Mouse (Mus musculus) midbrain, embryonic 12.5 days (tissue): Measurements from ENCODE around the gene Ghr. TPM values are rescaled to one million over a fixed set of nuclear protein-coding genes. Genes with fewer than 3 reads are reported as not detected.
A peak's percentile ranks its signal among the peaks of the same experiment; 100 is the strongest.

ENCODE experiments used
- ATAC-seq: fragments of 200-750 bp; cut with Nextera tagmentation; 2 replicates; pipeline ENCODE4 v1.8.0; 2017; ENCODE audit warnings: low read depth, moderate TSS enrichment, moderate library complexity; ENCODE audit not compliant: low FRiP score
- H3K27ac ChIP-seq: fragments of 300-500 bp; sonication (generic); replicated peaks from 2 replicates; pipeline ENCODE4 v1.5.1; 2016; ENCODE audit warnings: mild to moderate bottlenecking
- H3K27me3 ChIP-seq: fragments of 300-500 bp; sonication (generic); 2 replicates; pipeline ENCODE4 v1.6.1; 2016; ENCODE audit warnings: mild to moderate bottlenecking
- H3K36me3 ChIP-seq: fragments of 300-500 bp; sonication (generic); 2 replicates; pipeline ENCODE4 v1.6.1; 2016
- H3K4me1 ChIP-seq: fragments of 300-500 bp; sonication (generic); 2 replicates; pipeline ENCODE4 v1.6.1; 2016
- H3K4me2 ChIP-seq: fragments of 300-500 bp; sonication (generic); replicated peaks from 2 replicates; pipeline ENCODE4 v1.6.1; 2016; ENCODE audit warnings: mild to moderate bottlenecking, moderate library complexity
- H3K4me3 ChIP-seq: fragments of 300-500 bp; sonication (generic); 2 replicates; pipeline ENCODE4 v1.5.1; 2016; ENCODE audit warnings: mild to moderate bottlenecking
- H3K9ac ChIP-seq: fragments of 300-500 bp; sonication (generic); replicated peaks from 2 replicates; pipeline ENCODE4 v1.6.1; 2016; ENCODE audit warnings: mild to moderate bottlenecking, moderate library complexity
- H3K9me3 ChIP-seq: fragments of 300-500 bp; sonication (generic); 2 replicates; pipeline ENCODE4 v1.6.1; 2016; ENCODE audit warnings: mild to moderate bottlenecking
- WGBS: fragments of 180-500 bp; shearing (Covaris S2); methylation state at CpG from one replicate; pipeline ENCODE4 v1.1.7; 2016; 5-methylcytosine and 5-hydroxymethylcytosine counted together
- polyA plus RNA-seq: library from polyadenylated mRNA; unstranded; fragments of >200 nt; fragmentation: Nextera tagmentation; extraction: Ambion mirVana; gene quantifications from 2 replicates; pipeline ENCODE4 v1.2.1, GENCODE M21; 2016

The Ghr gene
- polyA plus RNA-seq: 14.5 and 18.0 TPM in 2 replicates

DNA sequence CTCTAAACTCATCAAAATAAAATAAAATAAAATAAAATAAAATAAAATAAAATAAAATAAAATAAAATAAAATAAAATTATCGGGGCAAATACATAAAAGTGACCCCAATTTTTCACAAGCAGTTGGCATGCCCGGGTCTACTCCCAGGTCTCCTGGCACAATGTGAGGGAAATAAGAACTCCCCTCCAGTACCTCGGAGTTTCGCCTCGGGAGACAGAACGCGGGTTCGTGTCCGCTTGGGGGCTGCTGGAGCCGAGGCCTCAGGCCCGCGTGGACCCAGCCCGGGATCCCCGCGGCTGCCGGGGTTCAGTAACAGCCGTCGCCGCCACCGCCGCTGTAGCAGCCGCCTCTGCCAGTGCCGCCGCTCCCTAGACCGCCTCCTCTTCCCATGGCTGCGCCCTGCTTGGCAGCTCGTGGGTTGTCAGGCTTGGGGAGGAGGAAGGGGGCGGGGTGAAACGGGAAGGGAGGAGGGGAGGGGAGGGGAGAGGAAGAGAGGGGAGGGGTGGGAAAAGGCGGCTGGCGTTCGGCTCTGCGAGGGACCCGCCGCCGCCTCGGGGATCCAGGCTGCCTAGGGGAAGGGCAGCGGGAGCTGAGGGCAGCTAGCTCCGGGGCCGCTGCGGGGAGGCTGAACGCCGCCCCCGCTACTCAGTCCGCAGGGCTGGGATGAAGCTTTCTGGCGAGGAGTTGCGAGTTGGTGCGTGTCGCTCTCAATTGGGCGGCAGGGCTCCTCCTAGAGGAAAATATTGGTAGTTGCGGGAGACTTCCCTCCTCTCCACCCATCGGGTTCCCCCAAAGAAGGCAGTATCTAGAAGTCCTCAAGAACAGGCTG is at the start of gene Ghr:
TSS of gene Ghr (minus strand) at position 686 of the 830 bp plus-strand sequence.
- H3K9me3 ChIP-seq: no peaks in the 10 kb centered on the region
- no peaks in the 10 kb centered on the region; the same call in 1 of the 2 replicates for H3K27me3 ChIP-seq
- peak within 1 kb of the TSS; percentile 60 for H3K9ac ChIP-seq
- ATAC-seq: peak; percentile 95
- H3K4me2 ChIP-seq: peak within 1 kb of the TSS; percentile 76
- peak within 1 kb of the TSS; percentile 62 for H3K4me3 ChIP-seq
- H3K36me3 ChIP-seq: no peaks in the 10 kb centered on the region
- WGBS: 0% methylated on average over 42 of the region's 52 CpGs
- 0 out of 2 replicates have a peak, but pooled peaks cover 6% of the 10 kb centered on the region for H3K4me1 ChIP-seq
- peak within 1 kb of the TSS; percentile 84 for H3K27ac ChIP-seq

- Histone ChIP-seq H3K4me3 (no peak overlapping the region), H3K4me1 (no peaks in the 10 kb centered on the region), H3K36me3 (no peaks in the 10 kb centered on the region), H3K4me2 (no peak overlapping the region), H3K9ac (no peak overlapping the region), H3K27ac (no peak overlapping the region), H3K27me3 (no peaks in the 10 kb centered on the region), H3K9me3 (no peaks in the 10 kb centered on the region)
- no peak for ATAC-seq
Measured at GRCm38 (mm10) chr15:3622746-3623145, 39.5 kb upstream of the Ghr start.

GRCm38 (mm10) chr15:3620368-3620767 is 37.1 kb upstream of the Ghr start:
- no peak for ATAC-seq
- no peaks in the 10 kb centered on the region for H3K4me1 ChIP-seq
- WGBS: 89% methylated on average over 3 of the region's 3 CpGs

GRCm38 (mm10) chr15:3618311-3618710 is 35.0 kb upstream of the Ghr start:
- Histone ChIP-seq H3K9me3 (no peaks in the 10 kb centered on the region), H3K9ac (no peak overlapping the region), H3K36me3 (no peaks in the 10 kb centered on the region), H3K27ac (no peak overlapping the region), H3K4me3 (no peak overlapping the region), H3K4me1 (no peaks in the 10 kb centered on the region), H3K4me2 (no peak overlapping the region), H3K27me3 (no peaks in the 10 kb centered on the region)
- no peak for ATAC-seq
- 91% methylated on average over 3 of the region's 3 CpGs for WGBS

More at GRCm38 (mm10) chr15:3620368-3620767, 37.1 kb upstream of the Ghr start:
- no peak overlapping the region for H3K27ac ChIP-seq
- no peak overlapping the region for H3K4me3 ChIP-seq
- H3K36me3 ChIP-seq: no peaks in the 10 kb centered on the region
- H3K9ac ChIP-seq: no peak overlapping the region
- no peak overlapping the region for H3K4me2 ChIP-seq
- H3K27me3 ChIP-seq: no peaks in the 10 kb centered on the region
- H3K9me3 ChIP-seq: no peaks in the 10 kb centered on the region

DNA sequence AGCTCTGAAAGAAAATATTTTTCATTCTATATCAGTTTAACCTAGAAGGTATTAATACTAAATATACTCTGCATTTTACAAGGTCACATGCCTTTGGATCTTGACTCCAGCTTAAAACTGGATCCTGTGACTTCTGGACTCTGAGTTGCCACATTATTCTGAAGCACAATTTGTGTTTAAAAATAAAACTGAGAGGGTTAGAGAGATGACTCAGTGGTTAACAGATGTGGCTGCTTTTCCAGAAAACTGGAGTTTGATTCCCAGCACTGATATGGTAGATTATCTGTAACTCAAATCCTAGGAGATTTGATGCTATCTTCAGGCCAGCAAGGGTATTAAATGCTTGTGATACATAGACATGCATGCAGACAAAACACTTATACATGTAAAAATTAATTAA is 28.7 kb upstream of the Ghr start:
- ATAC-seq: no peak

GRCm38 (mm10) chr15:3607951-3608350 is 24.7 kb upstream of the Ghr start:
- ATAC-seq: no peak
- Histone ChIP-seq H3K4me2 (no peak overlapping the region), H3K4me1 (no peaks in the 10 kb centered on the region), H3K9ac (no peak overlapping the region), H3K36me3 (no peaks in the 10 kb centered on the region), H3K9me3 (no peaks in the 10 kb centered on the region), H3K27me3 (no peaks in the 10 kb centered on the region), H3K27ac (no peak overlapping the region), H3K4me3 (no peak overlapping the region)
- 87% methylated on average over 3 of the region's 3 CpGs for WGBS

More for the DNA sequence above, 28.7 kb upstream of the Ghr start:
- Histone ChIP-seq H3K27me3 (no peaks in the 10 kb centered on the region), H3K36me3 (no peaks in the 10 kb centered on the region), H3K9ac (no peak overlapping the region), H3K9me3 (no peaks in the 10 kb centered on the region), H3K4me1 (no peaks in the 10 kb centered on the region), H3K4me2 (no peak overlapping the region), H3K27ac (no peak overlapping the region), H3K4me3 (no peak overlapping the region)

DNA sequence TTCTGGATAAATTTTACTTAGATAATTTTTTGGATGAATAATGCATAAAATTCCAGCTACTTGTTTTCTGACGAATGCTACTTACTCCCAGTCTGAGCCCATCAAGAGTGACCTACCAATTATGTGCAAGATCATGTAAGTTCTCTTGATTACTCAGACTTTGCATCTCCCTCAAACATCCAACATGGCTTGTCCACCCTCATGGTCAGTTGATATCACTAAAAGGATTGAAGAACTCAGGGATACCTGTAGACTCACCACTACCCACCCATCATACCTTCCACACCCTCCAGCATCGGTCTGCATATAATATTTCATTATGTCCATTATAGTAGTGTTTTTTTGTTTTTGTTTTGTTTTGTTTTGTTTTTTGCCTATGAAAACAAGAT is 18.8 kb upstream of the Ghr start:
- H3K27me3 ChIP-seq: no peaks in the 10 kb centered on the region
- no peak overlapping the region for H3K4me3 ChIP-seq
- 90% methylated on average over 2 of the region's 2 CpGs for WGBS
- H3K4me1 ChIP-seq: no peaks in the 10 kb centered on the region
- H3K27ac ChIP-seq: no peak overlapping the region
- no peak for ATAC-seq
- H3K9ac ChIP-seq: no peak overlapping the region
- no peak overlapping the region for H3K4me2 ChIP-seq
- no peaks in the 10 kb centered on the region for H3K9me3 ChIP-seq
- H3K36me3 ChIP-seq: no peaks in the 10 kb centered on the region

- Histone ChIP-seq H3K9ac (no peak overlapping the region), H3K36me3 (no peaks in the 10 kb centered on the region), H3K4me1 (no peaks in the 10 kb centered on the region), H3K4me3 (no peak overlapping the region), H3K4me2 (no peak overlapping the region), H3K27ac (no peak overlapping the region), H3K27me3 (no peaks in the 10 kb centered on the region), H3K9me3 (no peaks in the 10 kb centered on the region)
- ATAC-seq: no peak
- 83% methylated on average over 4 of the region's 4 CpGs for WGBS
Measured at GRCm38 (mm10) chr15:3601422-3602097, 18.3 kb upstream of the Ghr start.

- ATAC-seq: no peak
- Histone ChIP-seq H3K36me3 (no peaks in the 10 kb centered on the region), H3K9ac (no peak overlapping the region), H3K27ac (no peak overlapping the region), H3K27me3 (no peaks in the 10 kb centered on the region; the same call in 1 of the 2 replicates), H3K4me2 (no peak overlapping the region), H3K4me3 (no peak overlapping the region), H3K4me1 (no peaks in the 10 kb centered on the region), H3K9me3 (no peaks in the 10 kb centered on the region)
- 70% methylated on average over 2 of the region's 2 CpGs for WGBS
Measured at GRCm38 (mm10) chr15:3587879-3588278, 4.6 kb upstream of the Ghr start.

DNA sequence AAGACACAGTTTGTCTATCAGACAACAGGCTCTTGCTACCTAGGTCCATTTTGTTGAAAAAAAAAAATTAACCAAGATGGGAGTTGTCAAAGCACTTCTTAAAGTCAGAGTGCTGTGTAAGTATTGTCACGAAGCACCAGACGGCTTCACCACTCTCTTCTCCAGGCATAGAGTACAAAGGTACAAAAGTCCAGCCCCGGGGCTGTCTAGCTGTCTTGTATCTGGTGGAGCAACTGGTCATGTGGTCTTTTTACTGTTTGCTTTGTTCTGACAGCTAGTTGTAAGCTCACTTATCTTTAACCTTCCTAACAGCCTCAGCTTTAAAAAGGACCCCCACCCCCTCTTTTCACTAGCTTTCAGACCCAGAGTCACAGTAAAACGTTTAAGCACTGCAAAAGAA is 1.1 kb upstream of the Ghr start:
- Histone ChIP-seq H3K27me3 (no peaks in the 10 kb centered on the region; the same call in 1 of the 2 replicates), H3K36me3 (no peaks in the 10 kb centered on the region), H3K4me3 (no peak overlapping the region), H3K4me1 (0 out of 2 replicates have a peak, but pooled peaks cover 6% of the 10 kb centered on the region), H3K27ac (no peak overlapping the region), H3K9me3 (no peaks in the 10 kb centered on the region), H3K4me2 (no peak overlapping the region), H3K9ac (no peak overlapping the region)
- 77% methylated on average over 4 of the region's 4 CpGs for WGBS
- no peak for ATAC-seq

GRCm38 (mm10) chr15:3581861-3582806 is 1.2 kb downstream of the Ghr start:
- WGBS: 8% methylated on average over 34 of the region's 34 CpGs
- H3K9ac ChIP-seq: peak overlapping the region; percentile 50
- peak overlapping the region; percentile 62 for H3K4me3 ChIP-seq
- no peak overlapping the region for H3K27ac ChIP-seq
- H3K36me3 ChIP-seq: no peaks in the 10 kb centered on the region
- ATAC-seq: peak; percentile 74
- H3K9me3 ChIP-seq: no peaks in the 10 kb centered on the region
- H3K4me1 ChIP-seq: 0 out of 2 replicates have a peak, but pooled peaks cover 6% of the 10 kb centered on the region
- peak overlapping the region; percentile 76 for H3K4me2 ChIP-seq
- H3K27me3 ChIP-seq: no peaks in the 10 kb centered on the region; the same call in 1 of the 2 replicates
